Mouse (Mus musculus) intestine, embryonic 14.5 days (tissue): ENCODE measurements at regions not wholly inside any gene's neighbourhood (a gene's known extent, or its start where the extent isn't known, plus 50 kb on each side); places are given as distances from the start of the nearest gene placed in this dataset.
A peak's percentile ranks its signal among the peaks of the same experiment; 100 is the strongest.

Source experiments
- ATAC-seq: fragments of 200-750 bp; cut with Nextera tagmentation; replicated peaks from 2 replicates; pipeline ENCODE4 v1.8.0; 2017; ENCODE audit warnings: low read depth, moderate number of reproducible peaks, moderate TSS enrichment, moderate library complexity; ENCODE audit not compliant: low FRiP score, low TSS enrichment
- DNase-seq: peaks from one replicate; pipeline ENCODE4 v3.0.0-alpha.2; 2018; ENCODE audit warnings: low spot score
- H3K27ac ChIP-seq: fragments of 300-500 bp; sonication (generic); 2 replicates; pipeline ENCODE4 v1.5.1; 2014; ENCODE audit warnings: low read depth, mild to moderate bottlenecking, control low read depth
- H3K27me3 ChIP-seq: fragments of 300-500 bp; sonication (generic); replicated peaks from 2 replicates; pipeline ENCODE4 v1.6.1; 2014; ENCODE audit warnings: low read length, control low read depth; ENCODE audit not compliant: control insufficient read depth, insufficient read depth
- H3K36me3 ChIP-seq: fragments of 300-500 bp; sonication (generic); 2 replicates; pipeline ENCODE4 v1.6.1; 2014; ENCODE audit warnings: low read length, control low read depth; ENCODE audit not compliant: control insufficient read depth, insufficient read depth
- H3K4me1 ChIP-seq: fragments of 300-500 bp; sonication (generic); replicated peaks from 2 replicates; pipeline ENCODE4 v1.6.1; 2014; ENCODE audit warnings: low read length, control low read depth, mixed read lengths; ENCODE audit not compliant: control insufficient read depth, insufficient read depth
- H3K4me2 ChIP-seq: fragments of 300-500 bp; sonication (generic); 2 replicates; pipeline ENCODE4 v1.6.1; 2014; ENCODE audit warnings: low read length
- H3K4me3 ChIP-seq: fragments of 300-500 bp; sonication (generic); 2 replicates; pipeline ENCODE4 v1.5.1; 2014; ENCODE audit warnings: low read depth, low read length, control low read depth, mixed read lengths
- H3K9ac ChIP-seq: fragments of 300-500 bp; sonication (generic); 2 replicates; pipeline ENCODE4 v1.6.1; 2014; ENCODE audit warnings: mild to moderate bottlenecking, low read length
- H3K9me3 ChIP-seq: fragments of 300-500 bp; sonication (generic); 2 replicates; pipeline ENCODE4 v1.6.1; 2016; ENCODE audit warnings: low read length, control low read depth; ENCODE audit not compliant: control insufficient read depth
- WGBS: fragments of 180-500 bp; shearing (Covaris S2); extraction: QIAGEN DNeasy Blood & Tissue Kit; methylation state at CpG from one replicate; pipeline ENCODE4 v1.1.7; 2014; 5-methylcytosine and 5-hydroxymethylcytosine counted together

- WGBS, result 77% methylated on average over 7 of the region's 7 CpGs
These were observed 247.0 kb downstream of the Ets1 start for GRCm38 (mm10) chr9:32882819-32883587.

GRCm38 (mm10) chr9:32886008-32886650, 250.1 kb downstream of the Ets1 start:
- ATAC-seq, result no peak
- H3K27ac ChIP-seq, result 0 out of 2 replicates have a peak overlapping the region, but pooled peaks have one; percentile 14
- H3K4me3 ChIP-seq, result no peak overlapping the region
- DNase-seq, result no peak
- no peaks in the 10 kb centered on the region for H3K36me3 ChIP-seq
- no peak overlapping the region for H3K9ac ChIP-seq
- no peaks in the 10 kb centered on the region for H3K27me3 ChIP-seq
- no peaks in the 10 kb centered on the region; the same call in 1 of the 2 replicates for H3K4me1 ChIP-seq
- no peaks in the 10 kb centered on the region for H3K9me3 ChIP-seq
- H3K4me2 ChIP-seq, result no peak overlapping the region
- 65% methylated on average over 6 of the region's 6 CpGs for WGBS

More at GRCm38 (mm10) chr9:32882819-32883587, 247.0 kb downstream of the Ets1 start:
- H3K9ac ChIP-seq, result no peak overlapping the region
- H3K27ac ChIP-seq, result no peak overlapping the region
- H3K27me3 ChIP-seq, result no peaks in the 10 kb centered on the region
- H3K4me3 ChIP-seq, result no peak overlapping the region
- H3K36me3 ChIP-seq, result no peaks in the 10 kb centered on the region
- H3K9me3 ChIP-seq, result no peaks in the 10 kb centered on the region
- DNase-seq, result no peak
- H3K4me2 ChIP-seq, result no peak overlapping the region
- ATAC-seq, result no peak
- no peaks in the 10 kb centered on the region; the same call in 1 of the 2 replicates for H3K4me1 ChIP-seq

- Histone ChIP-seq H3K9ac (no peak overlapping the region), H3K27ac (no peak overlapping the region), H3K4me2 (no peak overlapping the region), H3K9me3 (no peaks in the 10 kb centered on the region), H3K36me3 (no peaks in the 10 kb centered on the region), H3K4me1 (no peaks in the 10 kb centered on the region), H3K4me3 (no peak overlapping the region), H3K27me3 (no peaks in the 10 kb centered on the region)
- 21% methylated on average over 4 of the region's 4 CpGs for WGBS
- DNase-seq, result no peak
- no peak for ATAC-seq
These were observed 263.8 kb downstream of the Ets1 start for GRCm38 (mm10) chr9:32899801-32900200.

GRCm38 (mm10) chr9:32901287-32901686, 265.3 kb downstream of the Ets1 start:
- Histone ChIP-seq H3K27ac (no peak overlapping the region), H3K27me3 (no peaks in the 10 kb centered on the region), H3K9ac (no peak overlapping the region), H3K9me3 (no peaks in the 10 kb centered on the region), H3K36me3 (no peaks in the 10 kb centered on the region), H3K4me2 (no peak overlapping the region), H3K4me3 (no peak overlapping the region), H3K4me1 (no peaks in the 10 kb centered on the region)
- ATAC-seq (no peak), DNase-seq (no peak)
- 41% methylated on average over 4 of the region's 4 CpGs for WGBS

GRCm38 (mm10) chr9:32906233-32906872, 270.3 kb downstream of the Ets1 start:
- 67% methylated on average over 8 of the region's 8 CpGs for WGBS
- ATAC-seq (no peak), DNase-seq (no peak)
- H3K4me1 ChIP-seq, result no peaks in the 10 kb centered on the region
- H3K4me3 ChIP-seq, result no peak overlapping the region
- no peak overlapping the region for H3K9ac ChIP-seq
- H3K4me2 ChIP-seq, result no peak overlapping the region
- no peak overlapping the region for H3K27ac ChIP-seq
- H3K36me3 ChIP-seq, result no peaks in the 10 kb centered on the region
- H3K9me3 ChIP-seq, result peaks cover 3% of the 10 kb centered on the region; the same call in 1 of the 2 replicates
- H3K27me3 ChIP-seq, result no peaks in the 10 kb centered on the region

DNA sequence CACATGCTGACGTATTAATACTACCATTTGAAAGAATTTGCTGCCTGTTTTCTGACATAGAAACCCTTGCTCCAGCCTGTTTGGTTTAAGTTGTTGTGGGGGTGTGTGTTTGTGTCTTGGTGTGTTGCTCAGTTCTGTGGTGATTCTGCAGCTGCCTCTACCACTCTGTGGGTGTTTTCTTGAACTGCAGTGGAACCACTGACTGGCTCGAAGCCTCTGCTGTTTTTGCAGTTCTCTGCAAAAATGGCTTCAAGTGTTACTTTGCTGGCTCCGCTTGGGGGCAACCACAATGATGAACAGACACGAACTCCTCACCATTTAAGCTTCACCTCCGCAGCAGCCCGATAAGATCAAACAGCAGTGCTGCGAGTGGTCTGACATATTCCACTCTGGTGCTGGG, 274.6 kb downstream of the Ets1 start:
- Histone ChIP-seq H3K9me3 (peaks cover 3% of the 10 kb centered on the region; the same call in 1 of the 2 replicates), H3K36me3 (no peaks in the 10 kb centered on the region), H3K4me2 (no peak overlapping the region), H3K27ac (no peak overlapping the region), H3K4me1 (no peaks in the 10 kb centered on the region), H3K27me3 (no peaks in the 10 kb centered on the region), H3K4me3 (no peak overlapping the region), H3K9ac (no peak overlapping the region)
- WGBS, result 76% methylated on average over 7 of the region's 7 CpGs
- DNase-seq, result no peak
- ATAC-seq, result no peak

GRCm38 (mm10) chr9:32915633-32916032, 279.6 kb downstream of the Ets1 start:
- Histone ChIP-seq H3K4me3 (no peak overlapping the region), H3K36me3 (no peaks in the 10 kb centered on the region), H3K4me2 (no peak overlapping the region), H3K27ac (no peak overlapping the region), H3K4me1 (no peaks in the 10 kb centered on the region), H3K27me3 (no peaks in the 10 kb centered on the region), H3K9ac (no peak overlapping the region), H3K9me3 (no peaks in the 10 kb centered on the region)
- no peak for DNase-seq
- WGBS, result 92% methylated on average over 3 of the region's 3 CpGs
- ATAC-seq, result no peak

DNA sequence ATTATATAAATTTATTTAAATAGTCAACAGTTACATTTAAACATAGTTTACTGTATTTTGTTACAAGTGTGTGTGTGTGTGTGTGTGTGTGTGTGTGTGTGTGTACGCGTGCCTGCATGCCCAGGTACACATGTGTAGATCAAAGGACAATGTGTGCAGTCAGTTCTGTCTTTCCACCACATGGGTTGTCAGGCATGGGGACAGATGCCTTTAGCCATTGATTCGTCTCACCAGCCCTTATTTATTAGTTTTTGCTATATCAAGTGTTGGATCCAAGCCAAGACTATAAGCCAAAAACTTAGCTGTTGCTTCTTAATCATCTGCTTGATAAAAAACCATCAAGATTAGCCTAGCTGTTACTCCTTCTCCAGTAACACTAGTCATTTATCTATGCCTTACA, 280.7 kb downstream of the Ets1 start:
- ATAC-seq, result no peak
- Histone ChIP-seq H3K4me2 (no peak overlapping the region), H3K36me3 (no peaks in the 10 kb centered on the region), H3K27me3 (no peaks in the 10 kb centered on the region), H3K4me3 (no peak overlapping the region), H3K9me3 (no peaks in the 10 kb centered on the region), H3K9ac (no peak overlapping the region), H3K4me1 (no peaks in the 10 kb centered on the region), H3K27ac (no peak overlapping the region)
- no peak for DNase-seq
- WGBS, result 89% methylated on average over 3 of the region's 3 CpGs
